Mouse (Mus musculus) testis, postnatal 10 days (tissue): ENCODE data around the gene Cryba1.
"Not testable (repeated sequence)": the region's sequence is repeated elsewhere in the genome, so short reads cannot be mapped to it uniquely, and the experiment has no call there.

ENCODE experiments used
- DNase-seq: peaks from one replicate; pipeline ENCODE4 v3.0.0; 2021; ENCODE audit warnings: low spot score

The Cryba1 gene

GRCm38 (mm10) chr11:77725183-77725582 lies at the start of gene Cryba1:
Gene Cryba1 (minus strand): TSS chr11:77725283.
- no peak for DNase-seq

- DNase-seq, result no peak
These were observed 47.0 kb upstream of the Cryba1 start for GRCm38 (mm10) chr11:77771879-77772713.

DNA sequence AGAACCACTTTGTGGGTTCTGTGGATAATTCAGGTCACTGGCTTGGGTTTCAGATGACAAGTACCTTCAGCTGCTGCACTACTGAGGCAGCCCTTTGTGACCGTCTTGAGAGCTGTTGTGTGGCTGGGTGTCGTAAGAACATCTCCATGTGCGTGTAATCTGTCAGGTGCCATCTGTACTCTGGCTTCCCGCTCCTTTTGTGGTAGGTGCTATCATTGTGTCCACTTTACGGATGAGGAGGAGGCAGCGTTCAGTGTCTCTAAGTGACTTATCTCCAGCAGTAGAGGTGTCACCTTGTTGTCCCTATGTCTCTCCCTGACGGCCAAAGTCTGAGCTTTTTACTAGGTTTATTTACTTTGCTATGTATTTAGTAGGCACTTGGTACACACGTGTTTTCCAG lies 45.3 kb upstream of the Cryba1 start:
- DNase-seq, result no peak

- DNase-seq, result no peak
These were observed 44.4 kb upstream of the Cryba1 start for GRCm38 (mm10) chr11:77769496-77769895.

DNA sequence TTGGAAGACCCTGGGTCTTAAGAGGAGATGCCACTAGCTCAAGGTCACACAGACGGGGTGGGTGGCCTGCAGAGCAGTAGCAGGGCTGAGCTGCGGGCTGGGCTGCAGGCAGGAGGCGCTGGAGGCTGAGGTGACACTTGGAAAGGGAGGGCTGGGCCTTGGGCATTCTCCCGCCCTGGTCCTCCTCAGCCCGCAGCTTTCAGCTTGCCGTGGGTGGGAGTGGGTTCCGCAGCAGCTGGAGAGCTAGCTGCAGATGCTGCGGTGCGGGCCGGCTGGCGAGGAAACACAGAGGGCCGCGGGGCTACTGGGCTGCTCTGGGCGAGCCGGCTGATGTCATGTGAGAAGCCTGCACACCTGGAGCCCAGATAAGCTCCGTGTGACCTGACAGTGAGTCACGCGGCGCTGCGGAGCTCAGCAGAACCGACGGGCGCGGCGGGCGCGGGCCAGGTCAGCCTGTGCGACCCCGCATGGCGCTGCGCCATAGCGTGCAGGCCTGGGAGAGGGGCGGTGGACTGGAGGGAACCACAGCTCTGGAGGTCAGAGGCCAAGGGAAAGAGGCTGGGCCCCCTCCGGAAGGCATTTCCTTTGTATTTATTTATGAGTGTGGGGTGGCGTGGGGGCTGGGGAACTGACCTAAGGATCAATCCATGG lies 41.4 kb upstream of the Cryba1 start:
- peak; percentile 76 for DNase-seq

GRCm38 (mm10) chr11:77765459-77765777 lies 40.3 kb upstream of the Cryba1 start:
- DNase-seq, result no peak

DNA sequence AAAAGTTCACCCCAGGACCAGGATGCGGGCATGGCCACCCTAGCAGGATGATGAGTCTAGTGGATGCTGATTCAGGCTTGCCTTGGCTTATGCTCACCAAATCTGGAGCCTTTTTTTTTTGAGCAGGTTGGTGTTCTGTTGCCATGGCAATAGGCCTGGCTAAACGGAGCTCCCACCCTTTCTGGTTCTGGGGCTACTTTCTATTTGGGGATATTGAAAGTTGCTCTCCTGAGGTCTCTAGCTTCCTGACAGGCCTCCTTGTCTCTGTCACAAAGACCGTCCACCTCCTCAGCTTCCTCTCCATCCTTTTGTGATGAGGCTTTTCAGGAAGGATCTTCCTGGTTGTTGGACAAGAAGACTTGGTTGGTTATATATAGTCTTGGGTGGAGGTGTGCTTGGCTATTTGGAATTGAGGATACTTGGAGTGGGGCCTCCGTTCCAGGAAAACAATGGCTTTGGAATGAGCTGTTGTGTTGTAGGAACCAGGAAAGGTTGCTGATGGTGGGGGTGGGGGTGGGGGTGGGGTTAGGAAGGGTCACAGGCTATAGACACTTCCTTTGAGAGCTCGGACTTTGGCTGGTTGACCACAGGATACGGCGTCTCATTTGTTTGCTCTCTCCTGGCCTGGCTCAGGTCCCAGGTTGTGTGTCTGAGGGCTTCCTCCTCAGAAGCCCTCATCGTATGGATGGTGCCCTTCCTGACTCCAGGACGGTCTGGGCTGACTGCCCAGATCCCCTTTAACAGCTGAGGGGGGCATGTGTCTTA lies 39.8 kb upstream of the Cryba1 start:
- no peak for DNase-seq

- DNase-seq, result peak; percentile 68
These were observed 38.7 kb upstream of the Cryba1 start for GRCm38 (mm10) chr11:77763673-77764340.

- DNase-seq, result peak; percentile 95
These were observed 37.9 kb upstream of the Cryba1 start, which contains the start of gene Myo18a for GRCm38 (mm10) chr11:77762783-77763672. Gene Myo18a (plus strand): TSS chr11:77763246.

- DNase-seq, result no peak
These were observed 34.9 kb upstream of the Cryba1 start for GRCm38 (mm10) chr11:77760031-77760430.

GRCm38 (mm10) chr11:77753469-77753868 lies 28.4 kb upstream of the Cryba1 start:
- DNase-seq, result no peak

- no peak for DNase-seq
These were observed 27.4 kb upstream of the Cryba1 start for GRCm38 (mm10) chr11:77752525-77752924.

- no peak for DNase-seq
These were observed 23.9 kb upstream of the Cryba1 start for GRCm38 (mm10) chr11:77748996-77749395.

- not testable (repeated sequence) for DNase-seq
These were observed 22.0 kb upstream of the Cryba1 start for GRCm38 (mm10) chr11:77747103-77747502.

- DNase-seq, result no peak
These were observed 21.6 kb upstream of the Cryba1 start for GRCm38 (mm10) chr11:77746652-77747051.

DNA sequence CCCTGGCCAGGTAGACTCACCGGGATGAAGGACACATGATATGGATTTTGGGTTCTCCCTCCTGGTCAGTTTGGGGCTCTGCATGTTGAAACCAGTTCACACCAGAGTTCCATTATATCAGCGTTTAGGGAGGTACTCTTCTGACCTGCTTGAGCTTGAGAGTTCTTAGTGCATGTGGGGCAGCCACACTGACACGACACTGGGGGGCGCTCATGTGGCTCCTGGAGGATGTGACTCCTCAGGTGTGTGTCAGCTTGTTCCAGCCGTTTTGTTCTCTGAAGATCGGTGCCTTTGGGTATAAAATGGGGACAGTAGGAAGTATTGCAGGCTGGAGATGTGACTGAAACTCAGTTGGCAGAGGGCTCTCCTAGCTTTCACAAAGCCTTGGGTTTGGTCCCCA lies 18.9 kb upstream of the Cryba1 start:
- DNase-seq, result peak; percentile 65

- no peak for DNase-seq
These were observed 13.5 kb upstream of the Cryba1 start for GRCm38 (mm10) chr11:77738555-77738954.

DNA sequence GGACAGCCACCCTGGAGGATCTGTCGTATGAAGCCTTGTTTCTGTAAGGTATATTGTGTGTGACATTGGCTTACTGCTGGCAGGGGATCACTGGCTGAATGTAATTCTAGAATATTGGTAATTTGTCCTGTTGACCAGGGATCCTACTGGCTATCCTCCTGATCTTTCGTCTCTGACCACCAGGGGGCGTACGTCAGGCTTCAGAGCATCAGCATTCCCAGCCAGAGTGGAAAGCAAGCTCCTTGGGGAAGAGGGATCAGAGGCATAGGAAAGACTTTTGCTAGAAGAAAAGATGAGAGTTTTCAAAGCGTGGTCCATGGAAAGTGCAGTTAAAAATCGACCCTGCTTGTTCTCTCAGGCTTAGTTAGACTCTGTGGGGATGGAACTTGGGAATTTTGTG lies 12.2 kb upstream of the Cryba1 start:
- peak; percentile 93 for DNase-seq

DNA sequence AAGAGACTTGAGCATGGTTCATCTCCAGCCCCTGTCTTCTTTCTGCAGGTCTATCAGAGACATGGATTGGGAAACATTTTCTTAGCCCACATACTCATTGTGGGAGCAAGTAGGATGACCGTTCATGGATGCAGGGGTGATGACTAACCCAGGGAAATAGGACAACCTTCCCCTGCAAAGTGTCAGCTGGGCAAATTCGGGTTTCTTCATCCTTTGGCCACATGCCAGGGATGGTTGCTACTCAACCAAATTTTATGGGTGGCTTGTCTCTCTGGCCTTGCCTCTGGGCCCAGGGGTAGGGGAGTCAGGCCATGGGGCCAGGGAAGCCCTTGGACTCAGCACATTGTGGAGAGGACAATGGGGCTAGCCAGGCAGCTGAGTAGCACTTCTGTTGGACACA lies 3.5 kb upstream of the Cryba1 start:
- DNase-seq, result no peak

- DNase-seq, result no peak
These were observed 317 bp downstream of the Cryba1 start for GRCm38 (mm10) chr11:77724766-77725165.

DNA sequence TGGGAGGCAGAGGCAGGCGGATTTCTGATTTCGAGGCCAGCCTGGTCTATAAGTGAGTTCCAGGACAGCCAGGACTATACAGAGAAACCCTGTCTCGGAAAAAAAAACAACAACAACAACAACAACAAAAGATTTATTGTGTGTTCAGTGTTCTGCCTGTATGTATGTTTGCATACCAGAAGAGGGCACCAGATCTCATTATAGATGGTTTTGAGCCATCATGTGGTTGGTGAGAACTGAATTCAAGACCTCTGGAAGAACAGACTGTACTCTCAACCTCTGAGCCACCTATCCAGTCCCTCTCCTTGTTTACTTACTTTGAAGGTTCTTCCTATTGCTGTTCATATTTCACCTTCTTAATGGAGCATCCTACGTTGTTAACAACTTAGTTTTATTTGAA lies 3.7 kb downstream of the Cryba1 start:
- DNase-seq, result no peak
